In genomic region chrX:18162192-18162857, GRCm38 (mm10) we compare ENCODE assay signal across 8 mouse cellular contexts. TPM values are rescaled to one million over a fixed set of nuclear protein-coding genes. Genes with fewer than 3 reads are reported as not detected.
A peak's percentile ranks its signal among the peaks of the same experiment; 100 is the strongest.
DNase-seq lines count a peak whose midpoint lies in the region; ATAC-seq lines count a peak whose summit lies in the region.

Gene Kdm6a, plus strand, starts transcription at chrX:18162575.

- ATAC-seq in hematopoietic stem cell, adult 5-6 weeks (replicated peaks in 1 of 2; ENCODE audit: insufficient read depth in 1 of 2, low FRiP score in 2 of 2, low TSS enrichment in 1 of 2, low read depth in 1 of 2, poor library complexity in 2 of 2, severe bottlenecking in 2 of 2) = peak; percentile 91 to 96
- ATAC-seq in lung, embryonic 16.5 days (ENCODE audit: low read depth) = peak; percentile 99

- peak within 1 kb of the TSS; percentile 98 for H3K27ac ChIP-seq in lung, embryonic 16.5 days (ENCODE audit: low read length)

- peak; percentile 96 for DNase-seq in MEL-GATA-1-ER (ENCODE audit: extremely low read depth, low read depth)
- peak; percentile 100 for DNase-seq in cerebellum, adult 8-10 months
- DNase-seq in forelimb bud, embryonic 11.5 days (ENCODE audit: low read depth, low spot score) = peak; percentile 97
- DNase-seq in layer of hippocampus, adult 9-10 months (ENCODE audit: low spot score) = peak; percentile 100
- DNase-seq in ovary, postnatal 10 days (ENCODE audit: low spot score) = peak; percentile 99
- peak; percentile 94 to 100 for DNase-seq in thymus, postnatal 10 days (ENCODE audit: low spot score in 2 of 2)

- peak within 1 kb of the TSS; percentile 80 for H3K4me2 ChIP-seq in lung, embryonic 16.5 days (ENCODE audit: low read depth, low read length)

- no peaks in the 10 kb centered on the region for H3K27me3 ChIP-seq in lung, embryonic 16.5 days (ENCODE audit: control insufficient read depth, insufficient read depth, low read depth, low read length)

- peak within 1 kb of the TSS; percentile 93 for H3K9ac ChIP-seq in lung, embryonic 16.5 days (ENCODE audit: low read length)

- H3K4me1 ChIP-seq in lung, embryonic 16.5 days (replicated peaks; ENCODE audit: control insufficient read depth, insufficient read depth, low read length) = no peaks in the 10 kb centered on the region

- H3K36me3 ChIP-seq in lung, embryonic 16.5 days (ENCODE audit: control insufficient read depth, insufficient read depth, low read length) = no peaks in the 10 kb centered on the region

- WGBS in lung, embryonic 16.5 days = under 1% methylated on average over 42 of the region's 50 CpGs

- peak within 1 kb of the TSS; percentile 86 for H3K4me3 ChIP-seq in lung, embryonic 16.5 days (ENCODE audit: low read length)

- H3K9me3 ChIP-seq in lung, embryonic 16.5 days (ENCODE audit: control insufficient read depth, low read length) = no peaks in the 10 kb centered on the region

RNA-seq across cellular contexts. Expression of gene Kdm6a, which starts in this region (rescaled TPM):
- total RNA-seq in hematopoietic stem cell, adult 5-6 weeks (2017) = 60.4 and 91.2 TPM in 2 replicates
- 22.7 and 24.8 TPM in 2 replicates for polyA plus RNA-seq in lung, embryonic 16.5 days (2015; fragmentation: Nextera tagmentation; extraction: Ambion mirVana)

Comparison
In these comparisons a context has a peak if more than half of its experiments do, and no peak if none do; other contexts are left out.
1. Peak in every context shown above with its lines: DNase-seq, ATAC-seq, H3K4me3 ChIP-seq and H3K27ac ChIP-seq.